Mouse (Mus musculus) kidney, adult 11 months (tissue): Measurements from ENCODE around the gene Gm20696.

ENCODE experiments used
- DNase-seq: peaks from one replicate; pipeline ENCODE4 v3.0.0; 2022

The Gm20696 gene

DNA sequence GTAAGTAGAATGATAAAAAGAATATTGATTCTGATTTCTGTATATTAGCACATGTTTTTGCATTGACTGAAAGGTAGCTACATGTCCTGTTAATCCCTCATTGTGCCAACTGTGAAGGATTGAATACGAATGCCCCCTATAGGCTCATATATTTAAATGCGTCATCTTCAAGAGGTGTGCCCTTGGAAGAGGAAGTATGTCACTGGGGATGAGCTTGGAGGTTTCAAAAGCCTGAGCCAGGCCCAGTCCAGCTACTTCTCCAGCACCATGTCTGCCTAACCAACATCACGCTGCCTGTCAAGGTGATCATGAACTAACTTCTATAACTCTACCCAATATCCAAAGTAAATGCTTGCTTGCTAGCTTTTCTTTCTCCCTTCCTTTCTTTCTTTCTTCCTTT, 324.2 kb downstream of the Gm20696 start:
- DNase-seq = no peak

DNA sequence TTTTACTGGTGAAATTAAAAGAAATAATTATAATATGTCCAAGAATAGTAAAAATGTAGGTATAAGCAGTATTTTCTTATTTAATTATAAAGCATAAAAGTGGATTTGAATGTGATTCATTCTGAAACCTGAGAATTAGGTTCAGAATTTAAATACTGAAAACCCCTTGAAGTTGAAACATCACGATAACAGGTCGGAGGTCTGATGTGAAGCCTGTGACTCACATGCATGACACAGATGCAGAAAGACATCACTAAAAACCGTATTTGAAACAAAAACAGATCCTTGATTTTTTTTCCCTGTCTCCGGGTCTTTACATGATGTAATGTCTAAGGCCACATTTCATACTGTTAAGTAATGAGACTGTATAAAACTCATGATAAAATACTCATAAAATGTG, 325.7 kb downstream of the Gm20696 start:
- no peak for DNase-seq

- no peak for DNase-seq
These were observed 326.4 kb downstream of the Gm20696 start for GRCm38 (mm10) chr6:99339986-99340721.

DNA sequence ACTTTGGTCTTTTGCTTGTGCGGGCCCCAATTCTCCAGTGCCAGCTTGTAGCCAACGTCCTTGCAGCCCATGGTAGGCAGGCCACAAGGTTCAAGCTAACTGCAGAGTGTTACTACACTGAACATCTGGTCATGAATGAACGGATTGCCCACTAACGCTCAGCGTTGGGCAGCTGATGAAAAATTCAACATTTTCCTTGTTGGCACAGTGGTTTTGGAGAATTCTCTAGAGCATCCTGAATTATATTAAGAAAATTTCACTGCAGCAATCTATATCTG, 327.3 kb downstream of the Gm20696 start:
- DNase-seq = no peak

GRCm38 (mm10) chr6:99338593-99339342, 327.8 kb downstream of the Gm20696 start:
- no peak for DNase-seq

- no peak for DNase-seq
These were observed 328.4 kb downstream of the Gm20696 start for GRCm38 (mm10) chr6:99338174-99338573.

DNA sequence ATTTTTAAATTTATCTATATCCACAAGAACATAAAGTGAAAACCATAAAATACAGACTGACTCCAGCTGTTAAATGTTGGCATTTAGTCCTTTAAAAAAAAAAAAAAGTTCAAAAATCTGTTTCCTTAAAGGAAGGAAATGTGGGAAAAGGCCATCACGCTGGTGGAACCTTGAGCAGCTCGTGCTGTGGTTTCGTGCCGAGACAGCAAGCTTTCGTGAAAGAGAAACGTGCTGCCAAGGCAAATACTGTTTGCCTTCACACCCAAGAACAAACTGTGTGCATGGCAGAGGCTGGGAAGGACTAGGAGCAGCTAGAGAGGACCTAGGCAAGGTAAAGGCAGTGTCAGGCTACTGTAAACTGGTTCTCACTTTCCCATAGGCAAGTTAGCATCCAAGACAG, 329.0 kb downstream of the Gm20696 start:
- no peak for DNase-seq

- no peak for DNase-seq
These were observed 330.4 kb downstream of the Gm20696 start for GRCm38 (mm10) chr6:99336191-99336590.

DNA sequence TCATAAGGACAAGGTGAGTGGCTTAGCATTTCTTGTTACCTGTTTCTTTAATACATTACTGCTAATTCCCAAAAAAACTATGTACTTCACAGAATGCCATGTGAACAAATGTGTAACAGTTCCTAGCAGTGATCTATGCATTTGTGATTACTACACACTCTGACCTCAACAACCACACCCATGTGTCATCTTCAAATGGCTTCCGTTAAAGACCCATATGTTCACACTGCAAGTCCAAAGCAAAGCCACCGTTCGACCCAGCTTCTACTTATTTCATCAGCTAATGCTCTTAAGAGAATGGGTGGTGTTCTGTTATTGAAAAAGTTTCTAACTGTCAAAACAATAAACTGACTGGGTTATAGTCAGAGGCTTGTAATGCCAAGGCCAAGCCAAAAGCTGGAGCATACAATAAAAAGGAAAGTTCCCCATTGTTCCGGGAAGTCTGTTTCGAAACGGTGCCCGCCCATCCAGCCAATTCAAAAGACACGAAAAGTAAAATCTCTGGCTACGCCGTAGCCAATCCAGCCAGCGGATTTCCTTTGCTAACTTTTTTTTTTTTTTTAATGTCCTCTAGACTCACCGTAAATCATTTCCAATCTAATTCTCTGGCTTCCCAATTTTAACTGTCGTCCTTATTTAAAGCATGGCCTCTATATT, 331.3 kb downstream of the Gm20696 start:
- peak; percentile 19 for DNase-seq

- DNase-seq = no peak
These were observed 332.3 kb downstream of the Gm20696 start for GRCm38 (mm10) chr6:99334255-99334654.

GRCm38 (mm10) chr6:99333127-99333526, 333.5 kb downstream of the Gm20696 start:
- no peak for DNase-seq

DNA sequence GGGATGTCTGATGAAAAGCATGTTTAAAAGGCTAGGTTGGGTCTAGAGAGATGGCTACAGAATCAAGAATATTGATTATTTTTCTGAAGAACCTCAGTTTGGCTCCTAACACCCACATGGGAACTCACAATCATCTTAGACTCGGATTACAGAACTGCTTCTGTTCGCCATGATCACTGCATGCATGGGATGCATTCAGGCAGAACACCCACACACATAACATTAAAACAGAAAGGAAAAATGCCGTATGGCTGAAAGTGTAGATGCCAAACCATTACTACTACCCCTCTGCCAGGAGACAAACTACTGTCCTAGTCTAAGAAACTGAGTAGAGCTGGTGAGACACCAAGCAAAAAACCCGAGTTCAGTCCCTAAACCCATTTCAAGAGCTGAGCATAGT, 336.4 kb downstream of the Gm20696 start:
- no peak for DNase-seq

GRCm38 (mm10) chr6:99328634-99329033, 338.0 kb downstream of the Gm20696 start:
- no peak for DNase-seq

DNA sequence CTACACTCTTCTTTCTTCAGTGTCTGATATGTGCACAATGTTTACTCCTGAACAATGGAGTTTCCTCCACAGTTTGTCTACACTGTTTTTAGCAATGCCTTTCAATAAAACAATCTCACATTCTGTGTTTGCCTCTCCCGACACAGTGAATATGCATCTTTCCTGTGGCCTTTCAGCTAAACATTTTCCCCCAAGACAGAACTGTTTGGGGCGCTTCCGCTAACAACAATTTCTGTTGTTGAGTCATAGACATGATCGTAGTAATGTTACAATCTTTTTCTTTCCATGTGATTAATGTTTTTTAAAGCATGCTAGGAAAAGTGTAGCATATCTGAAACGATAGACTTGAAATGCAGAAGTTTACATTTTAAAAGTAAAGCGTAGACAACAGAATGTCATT, 338.5 kb downstream of the Gm20696 start:
- no peak for DNase-seq

GRCm38 (mm10) chr6:99327721-99328120, 338.9 kb downstream of the Gm20696 start:
- no peak for DNase-seq

GRCm38 (mm10) chr6:99325881-99326280, 340.7 kb downstream of the Gm20696 start:
- DNase-seq = peak; percentile 43

GRCm38 (mm10) chr6:99325461-99325860, 341.1 kb downstream of the Gm20696 start:
- peak; percentile 17 for DNase-seq

- no peak for DNase-seq
These were observed 344.3 kb downstream of the Gm20696 start for GRCm38 (mm10) chr6:99322132-99322904.

- DNase-seq = no peak
These were observed 346.2 kb downstream of the Gm20696 start for GRCm38 (mm10) chr6:99320444-99320843.

DNA sequence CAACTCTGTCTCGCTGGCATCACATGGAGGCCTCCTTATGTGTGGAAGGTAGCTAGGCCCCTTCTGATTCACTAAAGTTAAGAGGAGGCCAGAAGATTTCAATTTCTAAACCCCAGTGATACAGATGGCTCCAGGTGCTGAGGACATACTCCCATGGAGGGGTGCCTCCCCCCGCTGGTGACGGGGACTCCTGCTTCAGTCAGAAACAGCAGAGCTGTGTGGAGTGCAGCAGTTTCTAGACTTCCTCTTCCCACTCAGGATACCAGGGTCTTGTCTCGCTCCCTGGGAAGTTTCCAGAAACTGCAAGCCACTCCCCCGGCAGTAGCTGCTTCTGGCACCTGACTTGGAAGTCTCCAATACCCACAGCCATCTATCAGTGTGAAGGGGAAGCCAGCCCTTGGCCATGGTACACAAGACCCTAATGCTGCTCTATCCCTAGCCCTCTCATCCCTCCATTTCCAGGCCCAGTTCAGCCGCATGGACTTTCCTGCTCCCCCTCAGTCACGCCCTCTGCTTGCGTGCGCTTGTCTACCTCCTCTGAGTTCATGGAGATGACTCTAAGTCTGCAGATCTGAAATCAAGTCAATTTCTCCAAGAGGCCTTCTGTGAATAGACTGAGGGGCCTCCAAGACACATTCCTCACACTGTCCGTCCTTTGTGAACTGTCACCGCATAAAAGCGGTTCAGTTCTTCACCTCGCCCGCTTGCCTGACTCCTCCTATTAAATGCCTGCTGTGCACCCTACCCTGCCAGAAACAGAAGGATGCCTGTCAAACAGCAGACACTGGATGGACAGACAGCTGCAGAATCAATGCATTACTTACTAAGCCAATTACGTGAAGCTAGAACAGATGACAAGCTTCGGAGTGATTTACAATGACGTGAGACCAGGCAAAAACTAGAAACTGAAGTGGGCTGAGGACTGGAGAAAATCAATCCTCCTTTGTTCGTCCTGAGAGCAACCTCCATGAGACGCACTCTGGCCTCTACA, 346.9 kb downstream of the Gm20696 start:
- DNase-seq = no peak

DNA sequence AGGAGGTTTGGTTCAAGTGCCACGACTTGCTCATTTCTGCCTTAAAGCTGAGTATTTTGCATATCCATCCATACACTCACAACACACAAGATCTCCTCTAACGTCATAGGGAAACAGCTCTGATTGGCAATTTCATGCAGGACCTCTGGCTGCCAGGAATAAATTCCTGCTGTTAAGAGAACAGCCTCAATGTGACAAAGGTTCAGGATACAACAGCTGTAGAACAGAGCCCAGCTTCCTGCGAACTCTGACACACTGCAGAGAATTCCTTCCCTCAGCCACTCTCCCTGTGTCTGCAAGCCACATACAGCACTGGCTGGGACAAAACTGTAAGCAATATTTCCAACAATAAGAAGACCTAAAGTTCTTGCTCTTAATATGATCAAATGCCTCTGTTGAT, 351.9 kb downstream of the Gm20696 start:
- DNase-seq = no peak

DNA sequence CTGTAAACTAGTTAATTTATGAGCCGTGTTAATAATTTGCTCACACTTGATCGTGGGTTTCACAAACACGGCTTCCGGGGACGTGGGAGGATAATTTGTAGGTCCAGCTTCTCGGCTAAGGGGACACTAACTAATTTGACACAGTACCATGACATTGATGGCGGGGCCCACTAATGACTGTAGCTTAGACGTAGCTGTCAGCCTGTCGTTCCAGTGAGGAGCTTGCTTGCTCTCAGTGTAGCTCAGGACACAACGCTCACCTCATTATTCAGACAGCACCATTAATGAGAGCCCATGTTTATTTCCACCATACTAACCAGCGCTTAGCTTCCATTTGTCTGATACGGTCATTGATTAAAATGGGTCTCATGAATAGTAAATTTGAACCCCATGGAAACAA, 356.1 kb downstream of the Gm20696 start:
- no peak for DNase-seq
